Mouse (Mus musculus) stomach, postnatal 0 days (tissue): ENCODE results near the gene Auts2. TPM values are rescaled to one million over a fixed set of nuclear protein-coding genes. Genes with fewer than 3 reads are reported as not detected.

Experiments
- ATAC-seq: fragments of 200-750 bp; cut with Nextera tagmentation; 2 replicates; pipeline ENCODE4 v1.8.0; 2017; ENCODE audit not compliant: low FRiP score, low TSS enrichment
- DNase-seq: peaks from one replicate; pipeline ENCODE4 v3.0.0-alpha.2; 2016; ENCODE audit warnings: low spot score
- H3K27ac ChIP-seq: fragments of 300-500 bp; sonication (generic); replicated peaks from 2 replicates; pipeline ENCODE4 v1.5.1; 2014; ENCODE audit warnings: mild to moderate bottlenecking, control low read depth
- H3K27me3 ChIP-seq: fragments of 300-500 bp; sonication (generic); 2 replicates; pipeline ENCODE4 v1.6.1; 2014; ENCODE audit warnings: low read length; ENCODE audit not compliant: control insufficient read depth, insufficient read depth
- H3K36me3 ChIP-seq: fragments of 300-500 bp; sonication (generic); 2 replicates; pipeline ENCODE4 v1.6.1; 2014; ENCODE audit warnings: low read length, mixed read lengths; ENCODE audit not compliant: control insufficient read depth, insufficient read depth
- H3K4me1 ChIP-seq: fragments of 300-500 bp; sonication (generic); replicated peaks from 2 replicates; pipeline ENCODE4 v1.6.1; 2014; ENCODE audit warnings: antibody characterized with exemption; ENCODE audit not compliant: control insufficient read depth, insufficient read depth
- H3K4me2 ChIP-seq: fragments of 300-500 bp; sonication (generic); replicated peaks from 2 replicates; pipeline ENCODE4 v1.6.1; 2014; ENCODE audit warnings: low read depth, mild to moderate bottlenecking, control low read depth, moderate library complexity
- H3K4me3 ChIP-seq: fragments of 300-500 bp; sonication (generic); 2 replicates; pipeline ENCODE4 v1.5.1; 2014; ENCODE audit warnings: low read depth, low read length, control low read depth
- H3K9ac ChIP-seq: fragments of 300-500 bp; sonication (generic); 2 replicates; pipeline ENCODE4 v1.6.1; 2014; ENCODE audit warnings: mild to moderate bottlenecking, low read length, control low read depth, mixed read lengths
- H3K9me3 ChIP-seq: fragments of 300-500 bp; sonication (generic); 2 replicates; pipeline ENCODE4 v1.6.1; 2016; ENCODE audit warnings: low read length; ENCODE audit not compliant: control insufficient read depth
- CTCF ChIP-seq: IDR thresholded peaks from 2 replicates; pipeline ENCODE4 v1.5.1; 2016; ENCODE audit warnings: antibody characterized with exemption, low read depth, mild to moderate bottlenecking, moderate library complexity
- EP300 ChIP-seq: optimal IDR thresholded peaks from 2 replicates; pipeline ENCODE3; 2016; ENCODE audit warnings: antibody characterized with exemption
- WGBS: fragments of 180-500 bp; shearing (Covaris S2); extraction: QIAGEN DNeasy Blood & Tissue Kit; methylation state at CpG from one replicate; pipeline ENCODE4 v1.1.7; 2014; 5-methylcytosine and 5-hydroxymethylcytosine counted together
- polyA plus RNA-seq: library from polyadenylated mRNA; unstranded; fragments of >200 nt; fragmentation: Nextera tagmentation; extraction: Ambion mirVana; gene quantifications from 2 replicates; pipeline ENCODE4 v1.2.1, GENCODE M21; 2015

The Auts2 gene
- polyA plus RNA-seq, 1 experiment from 2014 or later: 7.3 TPM

DNA sequence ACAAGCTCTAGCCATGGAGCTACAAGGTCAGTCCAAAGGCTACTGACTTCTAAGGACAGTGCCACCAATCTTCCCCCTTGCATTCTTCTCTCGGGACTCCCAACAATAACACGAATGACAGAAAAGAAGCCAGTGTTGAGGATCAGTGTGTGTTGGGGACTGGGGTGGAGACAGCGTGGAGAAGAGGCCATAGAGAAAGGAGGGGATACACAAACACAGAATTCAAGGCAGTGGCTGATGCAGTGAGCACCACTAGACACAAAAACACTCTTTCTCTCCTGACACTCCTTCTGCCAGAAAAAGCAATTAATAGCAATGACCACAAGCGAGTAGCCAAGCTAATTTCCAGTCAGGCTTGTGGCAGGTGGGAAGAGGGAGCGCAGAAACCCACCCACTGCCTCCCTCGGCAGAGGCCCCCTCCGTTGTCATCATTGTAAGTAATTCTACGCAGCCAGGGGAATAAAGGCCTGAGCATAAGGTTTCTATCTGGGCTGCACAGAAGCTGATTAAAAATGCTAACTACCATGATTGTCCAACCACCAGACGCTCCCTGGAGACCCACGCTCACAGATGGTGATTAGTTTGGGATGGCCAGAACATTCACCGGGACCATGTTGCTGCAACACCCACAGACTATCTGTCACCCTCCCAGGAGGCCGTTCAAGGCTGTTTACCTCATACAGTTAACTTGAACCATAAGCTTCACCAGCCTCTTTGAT is 862.9 kb downstream of the Auts2 start:
- DNase-seq: no peak
- 82% methylated on average over 12 of the region's 12 CpGs for WGBS

DNA sequence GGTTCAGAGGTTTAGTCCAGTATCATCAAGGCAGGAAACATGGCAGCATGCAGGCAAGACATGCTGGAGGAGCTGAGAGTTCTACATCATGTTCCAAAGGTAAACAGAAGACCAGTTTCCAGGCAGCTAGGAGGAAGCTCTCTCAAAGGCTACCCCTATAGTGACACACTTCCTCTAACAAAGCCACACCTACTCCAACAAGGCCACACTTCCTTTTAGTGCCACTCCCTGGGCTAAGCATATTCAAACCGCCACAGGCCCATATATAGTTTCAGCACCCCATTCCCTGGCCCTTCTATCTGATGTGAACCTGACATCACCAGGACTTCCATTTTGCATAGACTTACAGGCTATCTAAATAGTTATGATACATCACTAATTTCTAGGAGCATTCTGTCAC is 863.6 kb downstream of the Auts2 start:
- H3K36me3 ChIP-seq: no peaks in the 10 kb centered on the region
- H3K9me3 ChIP-seq: no peaks in the 10 kb centered on the region
- no peak for DNase-seq
- no peak overlapping the region for H3K27ac ChIP-seq
- H3K9ac ChIP-seq: no peak overlapping the region
- 77% methylated on average over 1 of the region's 1 CpGs for WGBS
- H3K4me1 ChIP-seq: no peaks in the 10 kb centered on the region
- ATAC-seq: peak; percentile 54; the same call in 1 of the 2 replicates
- H3K4me3 ChIP-seq: no peak overlapping the region
- H3K4me2 ChIP-seq: no peak overlapping the region
- H3K27me3 ChIP-seq: no peaks in the 10 kb centered on the region
- no peak for TF ChIP-seq EP300
- TF ChIP-seq CTCF: no peak

More for the DNA sequence above, 862.9 kb downstream of the Auts2 start:
- H3K27ac ChIP-seq: no peak overlapping the region
- H3K9ac ChIP-seq: no peak overlapping the region
- H3K36me3 ChIP-seq: no peaks in the 10 kb centered on the region
- no peak for ATAC-seq
- TF ChIP-seq CTCF (no peak), EP300 (no peak)
- no peak overlapping the region for H3K4me3 ChIP-seq
- no peaks in the 10 kb centered on the region for H3K4me1 ChIP-seq
- H3K4me2 ChIP-seq: no peak overlapping the region
- no peaks in the 10 kb centered on the region for H3K27me3 ChIP-seq
- H3K9me3 ChIP-seq: no peaks in the 10 kb centered on the region

DNA sequence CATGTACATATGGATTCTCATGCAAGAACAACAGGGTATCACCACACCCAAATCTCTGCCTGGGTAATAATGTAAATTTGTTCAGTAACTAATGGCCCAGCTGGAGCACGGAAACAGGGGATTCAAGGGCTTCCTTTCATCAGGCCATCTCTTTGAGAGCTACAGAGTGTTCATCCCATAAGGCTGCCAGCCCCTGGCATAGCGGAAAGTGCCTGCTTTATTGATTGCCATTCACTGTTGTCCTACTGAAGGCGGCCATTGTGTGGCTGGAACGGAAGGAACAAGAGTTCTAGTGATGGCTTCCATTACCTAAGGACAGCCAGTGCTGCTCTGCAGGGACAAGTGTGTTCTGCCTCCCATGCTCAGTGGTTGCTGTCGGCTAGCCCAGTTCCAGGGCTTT is 865.6 kb downstream of the Auts2 start:
- no peak overlapping the region for H3K4me3 ChIP-seq
- no peak overlapping the region for H3K4me2 ChIP-seq
- 85% methylated on average over 5 of the region's 5 CpGs for WGBS

DNA sequence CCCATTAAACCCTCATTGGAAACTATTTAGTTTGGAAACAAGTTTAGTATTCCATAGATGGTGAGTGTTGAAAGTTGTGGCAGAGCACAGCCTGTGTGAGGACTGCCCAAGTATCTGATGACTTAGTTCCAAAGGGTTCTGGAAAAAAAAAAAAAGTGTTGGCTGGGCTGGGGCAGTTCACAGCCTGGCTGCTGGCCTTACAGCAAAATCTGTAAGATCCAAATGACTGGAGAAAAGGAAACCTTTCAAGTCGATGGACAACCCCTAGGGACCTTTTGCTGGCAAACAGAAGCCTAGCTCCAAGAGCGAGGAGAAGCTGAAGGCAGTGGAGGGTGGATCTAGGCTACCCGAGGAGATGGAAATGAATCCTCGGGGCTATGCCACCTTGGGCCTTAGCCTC is 869.4 kb downstream of the Auts2 start:
- no peak for DNase-seq
- H3K27me3 ChIP-seq: no peaks in the 10 kb centered on the region
- H3K9ac ChIP-seq: no peak overlapping the region
- no peaks in the 10 kb centered on the region for H3K9me3 ChIP-seq
- H3K4me3 ChIP-seq: no peak overlapping the region
- H3K36me3 ChIP-seq: no peaks in the 10 kb centered on the region
- WGBS: 73% methylated on average over 4 of the region's 4 CpGs
- ATAC-seq: no peak
- TF ChIP-seq CTCF (no peak), EP300 (no peak)
- H3K4me2 ChIP-seq: no peak overlapping the region
- H3K27ac ChIP-seq: no peak overlapping the region
- no peaks in the 10 kb centered on the region for H3K4me1 ChIP-seq

More for the DNA sequence above, 865.6 kb downstream of the Auts2 start:
- Histone ChIP-seq H3K9ac (no peak overlapping the region), H3K36me3 (no peaks in the 10 kb centered on the region), H3K27ac (no peak overlapping the region), H3K4me1 (no peaks in the 10 kb centered on the region), H3K27me3 (no peaks in the 10 kb centered on the region), H3K9me3 (no peaks in the 10 kb centered on the region)
- no peak for TF ChIP-seq CTCF
- TF ChIP-seq EP300: no peak
- no peak for ATAC-seq
- DNase-seq: no peak

DNA sequence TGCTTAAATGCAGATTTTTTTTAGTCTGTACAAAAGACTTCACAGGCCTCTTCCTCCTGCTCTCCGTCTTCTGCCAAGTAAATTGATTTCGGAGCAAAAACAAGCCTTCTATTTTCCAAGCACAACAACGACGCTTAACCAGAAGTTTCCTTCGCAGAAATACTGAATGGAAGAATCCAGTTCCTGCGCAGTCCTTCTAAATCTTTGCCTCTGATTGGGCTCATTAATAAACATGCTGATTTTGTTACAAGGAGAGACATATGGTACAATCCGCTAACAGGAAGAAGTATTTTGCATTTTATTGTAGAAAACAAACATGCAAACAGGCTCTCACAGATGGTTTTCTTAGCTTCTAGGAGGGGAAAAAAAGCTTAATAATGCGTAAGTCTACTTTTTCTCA is 878.1 kb downstream of the Auts2 start:
- DNase-seq (no peak), ATAC-seq (no peak)
- H3K27me3 ChIP-seq: no peaks in the 10 kb centered on the region
- TF ChIP-seq CTCF (no peak), EP300 (no peak)
- H3K9ac ChIP-seq: no peak overlapping the region
- H3K27ac ChIP-seq: no peak overlapping the region
- no peak overlapping the region for H3K4me3 ChIP-seq
- H3K9me3 ChIP-seq: no peaks in the 10 kb centered on the region
- WGBS: 89% methylated on average over 8 of the region's 8 CpGs
- H3K36me3 ChIP-seq: no peaks in the 10 kb centered on the region
- no peak overlapping the region for H3K4me2 ChIP-seq
- no peaks in the 10 kb centered on the region for H3K4me1 ChIP-seq

DNA sequence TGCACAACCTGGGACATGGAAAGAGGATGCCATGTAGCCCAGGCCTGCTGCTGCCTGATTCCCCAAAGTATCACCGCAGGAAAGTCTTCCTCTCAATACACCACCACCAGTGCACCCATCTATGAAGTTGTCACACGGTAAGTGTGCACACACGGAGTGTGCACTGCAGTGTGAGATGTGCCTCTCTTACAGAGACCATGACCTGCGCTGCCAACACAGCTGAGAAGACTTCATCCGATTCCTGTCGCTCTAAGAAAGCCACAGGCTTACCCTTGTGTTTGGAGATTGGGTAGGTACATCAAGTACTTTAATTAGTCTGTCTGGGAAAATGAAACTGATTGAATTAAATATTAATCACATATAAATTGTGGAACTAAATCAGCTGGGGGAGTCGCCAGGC is 878.5 kb downstream of the Auts2 start:
- 87% methylated on average over 7 of the region's 7 CpGs for WGBS
- no peak overlapping the region for H3K27ac ChIP-seq
- no peak overlapping the region for H3K4me2 ChIP-seq
- no peaks in the 10 kb centered on the region for H3K4me1 ChIP-seq
- TF ChIP-seq CTCF (no peak), EP300 (no peak)
- H3K27me3 ChIP-seq: no peaks in the 10 kb centered on the region
- H3K9me3 ChIP-seq: no peaks in the 10 kb centered on the region
- no peak overlapping the region for H3K4me3 ChIP-seq
- H3K9ac ChIP-seq: no peak overlapping the region
- ATAC-seq (no peak), DNase-seq (no peak)
- no peaks in the 10 kb centered on the region for H3K36me3 ChIP-seq
